Mouse (Mus musculus): Measurements from ENCODE around the gene Pigs. TPM values are rescaled to one million over a fixed set of nuclear protein-coding genes. Genes with fewer than 3 reads are reported as not detected.

Gene Pigs
- total and polyA plus RNA-seq, 3 experiments = 26.3 to 65.4 (median 53.1) TPM

GRCm38 (mm10) chr11:78370389-78370788, 42.2 kb downstream of the Pigs start:
- Histone ChIP-seq H3K27me3 (replicated peaks) (peaks cover 62% of the 10 kb centered on the region), H3K9me3 (replicated peaks; ENCODE audit: low read length) (no peaks in the 10 kb centered on the region), H3K4me2 (ENCODE audit: insufficient read depth, low read depth, poor library complexity, severe bottlenecking) (no peak overlapping the region), H3K36me3 (replicated peaks in 1 of 2; ENCODE audit: control insufficient read depth in 1 of 2, insufficient read depth in 1 of 2, low read length in 1 of 2) (no peaks in the 10 kb centered on the region), H3K79me2 (replicated peaks; ENCODE audit: control insufficient read depth, extremely low read depth, insufficient read depth, poor library complexity, severe bottlenecking) (no peaks in the 10 kb centered on the region), H3K9ac (ENCODE audit: insufficient read depth, low read depth) (no peak overlapping the region), H3K27ac (ENCODE audit: insufficient read depth, low read depth) (no peak overlapping the region), H3K4me1 (ENCODE audit: control insufficient read depth in 1 of 2, insufficient read depth in 2 of 2) (peaks cover 0 to 9% of the 10 kb centered on the region in 2 experiments; a peak in 2 of 4 replicates), H3K4me3 (replicated peaks in 1 of 3; ENCODE audit: low read depth in 2 of 3, low read length in 2 of 3, poor library complexity in 1 of 3) (no peak overlapping the region)
- TF ChIP-seq MXI1 (IDR thresholded peaks at IDR 0.05; ENCODE audit: low read depth, low read length) (no peak), TBP (conservative IDR thresholded peaks at IDR 0.05; ENCODE audit: low read depth, low read length) (no peak)
- in situ Hi-C loops (cut with MboI; ENCODE audit: low pct_ligation_motif_present, low pct_unique_long_range_greater_than_20kb, low sequenced_read_pairs) (no loop called here), dilution Hi-C loops (cut with MboI; ENCODE audit: extremely low pct_ligation_motif_present, extremely low pct_unique_long_range_greater_than_20kb, low sequenced_read_pairs) (no loop called here)
- DNase-seq (ENCODE audit: extremely low read depth) = no peak

GRCm38 (mm10) chr11:78371711-78372110, 43.5 kb downstream of the Pigs start:
- H3K9me3 ChIP-seq (replicated peaks; ENCODE audit: low read length) = no peaks in the 10 kb centered on the region
- peaks cover 50% of the 10 kb centered on the region for H3K27me3 ChIP-seq (replicated peaks)
- peaks cover 0 to 18% of the 10 kb centered on the region in 2 experiments; a peak in 2 of 4 replicates for H3K4me1 ChIP-seq (ENCODE audit: control insufficient read depth in 1 of 2, insufficient read depth in 2 of 2)
- in situ Hi-C loops (cut with MboI; ENCODE audit: low pct_ligation_motif_present, low pct_unique_long_range_greater_than_20kb, low sequenced_read_pairs) = no loop called here
- dilution Hi-C loops (cut with MboI; ENCODE audit: extremely low pct_ligation_motif_present, extremely low pct_unique_long_range_greater_than_20kb, low sequenced_read_pairs) = no loop called here
- no peak overlapping the region for H3K4me2 ChIP-seq (ENCODE audit: insufficient read depth, low read depth, poor library complexity, severe bottlenecking)
- TF ChIP-seq MAZ (IDR thresholded peaks at IDR 0.05; ENCODE audit: low read depth, low read length) (no peak), CHD1 (IDR thresholded peaks at IDR 0.05; ENCODE audit: low read depth, low read length) (no peak), RCOR1 (conservative IDR thresholded peaks at IDR 0.05; ENCODE audit: low read depth, low read length) (no peak), JUND (conservative IDR thresholded peaks at IDR 0.05; ENCODE audit: low read depth, low read length) (no peak), E2F4 (IDR thresholded peaks at IDR 0.05; ENCODE audit: insufficient replicate concordance, low read depth, low read length) (no peak), USF1 (IDR thresholded peaks at IDR 0.05; ENCODE audit: low read depth, low read length) (no peak), NELFE (IDR thresholded peaks at IDR 0.05; ENCODE audit: low read depth, low read length) (no peak), TCF12 (IDR thresholded peaks at IDR 0.05; ENCODE audit: low read depth, low read length) (no peak), ZKSCAN1 (IDR thresholded peaks at IDR 0.05; ENCODE audit: borderline replicate concordance, low read depth, low read length) (no peak), ZNF384 (IDR thresholded peaks at IDR 0.05; ENCODE audit: low read depth, low read length) (no peak)
- DNase-seq (ENCODE audit: extremely low read depth) = no peak
- no peak overlapping the region for H3K4me3 ChIP-seq (replicated peaks in 1 of 3; ENCODE audit: low read depth in 2 of 3, low read length in 2 of 3, poor library complexity in 1 of 3)
- H3K27ac ChIP-seq (ENCODE audit: insufficient read depth, low read depth) = no peak overlapping the region
- no peak overlapping the region for H3K9ac ChIP-seq (ENCODE audit: insufficient read depth, low read depth)
- no peaks in the 10 kb centered on the region for H3K36me3 ChIP-seq (replicated peaks in 1 of 2; ENCODE audit: control insufficient read depth in 1 of 2, insufficient read depth in 1 of 2, low read length in 1 of 2)
- H3K79me2 ChIP-seq (replicated peaks; ENCODE audit: control insufficient read depth, extremely low read depth, insufficient read depth, poor library complexity, severe bottlenecking) = no peaks in the 10 kb centered on the region

GRCm38 (mm10) chr11:78372166-78372565, 44.0 kb downstream of the Pigs start:
- Histone ChIP-seq H3K79me2 (replicated peaks; ENCODE audit: control insufficient read depth, extremely low read depth, insufficient read depth, poor library complexity, severe bottlenecking) (no peaks in the 10 kb centered on the region), H3K27me3 (replicated peaks) (peaks cover 46% of the 10 kb centered on the region), H3K9me3 (replicated peaks; ENCODE audit: low read length) (no peaks in the 10 kb centered on the region), H3K4me3 (replicated peaks in 1 of 3; ENCODE audit: low read depth in 2 of 3, low read length in 2 of 3, poor library complexity in 1 of 3) (no peak overlapping the region), H3K4me1 (ENCODE audit: control insufficient read depth in 1 of 2, insufficient read depth in 2 of 2) (peaks cover 2 to 18% of the 10 kb centered on the region in 2 experiments; a peak in 3 of 4 replicates), H3K4me2 (ENCODE audit: insufficient read depth, low read depth, poor library complexity, severe bottlenecking) (no peak overlapping the region), H3K9ac (ENCODE audit: insufficient read depth, low read depth) (no peak overlapping the region), H3K27ac (ENCODE audit: insufficient read depth, low read depth) (no peak overlapping the region), H3K36me3 (replicated peaks in 1 of 2; ENCODE audit: control insufficient read depth in 1 of 2, insufficient read depth in 1 of 2, low read length in 1 of 2) (no peaks in the 10 kb centered on the region)
- in situ Hi-C loops (cut with MboI; ENCODE audit: low pct_ligation_motif_present, low pct_unique_long_range_greater_than_20kb, low sequenced_read_pairs) = no loop called here
- no peak for DNase-seq (ENCODE audit: extremely low read depth)
- dilution Hi-C loops (cut with MboI; ENCODE audit: extremely low pct_ligation_motif_present, extremely low pct_unique_long_range_greater_than_20kb, low sequenced_read_pairs) = no loop called here
- TF ChIP-seq ELF1 (IDR thresholded peaks at IDR 0.05; ENCODE audit: low read depth, low read length) = no peak
- no peak for TF ChIP-seq MEF2A (IDR thresholded peaks at IDR 0.05; ENCODE audit: borderline replicate concordance, low read depth, low read length)
- no peak for TF ChIP-seq JUND (conservative IDR thresholded peaks at IDR 0.05; ENCODE audit: low read depth, low read length)
- no peak for TF ChIP-seq ZMIZ1 (IDR thresholded peaks at IDR 0.05; ENCODE audit: low read depth, low read length)

Measured in CH12.LX (cell line).